26 mouse cellular contexts compared by ENCODE assay signal in genomic region chr13:115825191-115825590, GRCm38 (mm10).
A peak's percentile ranks its signal among the peaks of the same experiment; 100 is the strongest.
DNase-seq lines count a peak whose midpoint lies in the region; ATAC-seq and TF ChIP-seq lines count a peak whose summit lies in the region.
"Had no signal": no experiment of that assay in that cellular context is flagged by ENCODE, and none has a peak within 500 bp of the region (broad histone marks: within the 10 kb centered on the region; RNA-seq: fewer than 3 reads in every experiment).

No protein-coding gene starts in this region.

- ATAC-seq in kidney, postnatal 0 days (replicated peaks; ENCODE audit: low FRiP score, low read depth), result no peak
- no peak for ATAC-seq in liver, postnatal 0 days
- ATAC-seq: activated CD4-positive, CD25-positive, alpha-beta regulatory T cell, adult 4 months; CD4-positive, CD25-positive, alpha-beta regulatory T cell, adult 4 months; forebrain, embryonic 13.5 days; forebrain, postnatal 0 days; hindbrain, postnatal 0 days; intestine, embryonic 15.5 days; Patski had no signal

- TF ChIP-seq CTCF in kidney, postnatal 0 days (IDR thresholded peaks at IDR 0.05; ENCODE audit: low read depth), result no peak
- no peak for TF ChIP-seq CTCF in kidney, adult 2 months (conservative IDR thresholded peaks at IDR 0.05; ENCODE audit: insufficient read depth, insufficient read length, low read depth, low read length)
- no peak for TF ChIP-seq CTCF in liver, postnatal 0 days (IDR thresholded peaks at IDR 0.05; ENCODE audit: low read depth)

- no peaks in the 10 kb centered on the region for H3K4me1 ChIP-seq in kidney, postnatal 0 days (replicated peaks; ENCODE audit: insufficient read depth, low read length)
- no peaks in the 10 kb centered on the region for H3K4me1 ChIP-seq in kidney, adult 2 months (ENCODE audit: control insufficient read depth, insufficient read depth, low read length)
- no peaks in the 10 kb centered on the region for H3K4me1 ChIP-seq in liver, postnatal 0 days (ENCODE audit: insufficient read depth)
- H3K4me1 ChIP-seq: forebrain, embryonic 13.5 days; heart, embryonic 10.5 days; hindbrain, embryonic 13.5 days; intestine, embryonic 15.5 days had no signal

- H3K36me3 ChIP-seq in kidney, postnatal 0 days (ENCODE audit: insufficient read depth, low read length), result no peaks in the 10 kb centered on the region
- H3K36me3 ChIP-seq in kidney, adult 2 months (ENCODE audit: control insufficient read depth, insufficient read depth, low read length), result no peaks in the 10 kb centered on the region
- H3K36me3 ChIP-seq in liver, postnatal 0 days (replicated peaks; ENCODE audit: insufficient read depth, low read length), result no peaks in the 10 kb centered on the region
- H3K36me3 ChIP-seq: G1E; heart, embryonic 10.5 days; hindbrain, embryonic 13.5 days; intestine, embryonic 15.5 days had no signal

- TF ChIP-seq EP300 in liver, postnatal 0 days (IDR thresholded peaks at IDR 0.05; ENCODE audit: low read depth), result no peak

- no peak overlapping the region for H3K4me3 ChIP-seq in kidney, postnatal 0 days (replicated peaks; ENCODE audit: low read depth, low read length)
- H3K4me3 ChIP-seq in kidney, adult 2 months (ENCODE audit: insufficient read depth, low read depth, low read length), result no peak overlapping the region
- H3K4me3 ChIP-seq in liver, postnatal 0 days (ENCODE audit: low read depth, low read length), result no peak overlapping the region
- H3K4me3 ChIP-seq: forebrain, embryonic 13.5 days; heart, embryonic 10.5 days; hindbrain, embryonic 13.5 days; intestine, embryonic 15.5 days had no signal

- H3K27me3 ChIP-seq in kidney, postnatal 0 days (ENCODE audit: insufficient read depth, low read length), result no peaks in the 10 kb centered on the region
- no peaks in the 10 kb centered on the region for H3K27me3 ChIP-seq in kidney, adult 2 months (replicated peaks; ENCODE audit: control insufficient read depth, insufficient read depth, low read length)
- no peaks in the 10 kb centered on the region for H3K27me3 ChIP-seq in liver, postnatal 0 days (ENCODE audit: insufficient read depth, low read length)
- H3K27me3 ChIP-seq: forebrain, embryonic 13.5 days; hindbrain, embryonic 13.5 days; intestine, embryonic 15.5 days; Patski had no signal

- WGBS in kidney, postnatal 0 days, result 38% methylated on average over 6 of the region's 6 CpGs
- 45% methylated on average over 6 of the region's 6 CpGs for WGBS in kidney, adult 2 months
- WGBS in liver, postnatal 0 days (ENCODE audit: insufficient replicate concordance), result 69% methylated on average over 6 of the region's 6 CpGs

- H3K9me3 ChIP-seq in kidney, postnatal 0 days (replicated peaks; ENCODE audit: low read length), result no peaks in the 10 kb centered on the region
- no peaks in the 10 kb centered on the region for H3K9me3 ChIP-seq in liver, postnatal 0 days (ENCODE audit: low read length)
- H3K9me3 ChIP-seq: forebrain, embryonic 13.5 days; G1E; heart, embryonic 10.5 days; hindbrain, embryonic 13.5 days; intestine, embryonic 15.5 days had no signal

- DNase-seq in kidney, postnatal 0 days (ENCODE audit: low spot score), result peak; percentile 4
- DNase-seq in kidney, adult 2 months, result no peak
- peak; percentile 80 for DNase-seq in MN1 (ENCODE audit: low spot score)
- peak; percentile 5 for DNase-seq in adipocyte (ENCODE audit: low spot score)
- peak; percentile 6 for DNase-seq in mesoderm, embryonic 11.5 days (ENCODE audit: low read depth, low spot score)
- no peak for DNase-seq in cerebellum, postnatal 4 days (ENCODE audit: low spot score in 2 of 2)
- DNase-seq in liver, postnatal 0 days, result no peak
- DNase-seq: adrenal gland, adult 2 months; adrenal gland, postnatal 25 days; B cell, adult 2 months; cerebellum, adult 8-10 months; cerebellum, postnatal 14 days; forebrain, postnatal 0 days; gastrocnemius, postnatal 36 days; heart, adult 18-20 months; heart, postnatal 10 days; kidney, adult 18-20 months had no signal

- H3K9ac ChIP-seq in kidney, postnatal 0 days (ENCODE audit: low read depth, low read length), result no peak overlapping the region
- no peak overlapping the region for H3K9ac ChIP-seq in liver, postnatal 0 days (replicated peaks)
- H3K9ac ChIP-seq: forebrain, embryonic 13.5 days; forebrain, postnatal 0 days; hindbrain, embryonic 13.5 days; intestine, embryonic 15.5 days had no signal

- H3K4me2 ChIP-seq in kidney, postnatal 0 days (ENCODE audit: low read length), result no peak overlapping the region
- H3K4me2 ChIP-seq in liver, postnatal 0 days (ENCODE audit: low read depth, low read length), result no peak overlapping the region
- H3K4me2 ChIP-seq: forebrain, embryonic 13.5 days; hindbrain, embryonic 13.5 days; intestine, embryonic 15.5 days had no signal

- TF ChIP-seq POLR2A in kidney, adult 2 months (IDR thresholded peaks at IDR 0.05; ENCODE audit: low read depth, low read length), result no peak

- no peak overlapping the region for H3K27ac ChIP-seq in kidney, postnatal 0 days
- H3K27ac ChIP-seq in kidney, adult 2 months (ENCODE audit: insufficient read depth, low read depth, low read length), result no peak overlapping the region
- no peak overlapping the region for H3K27ac ChIP-seq in liver, postnatal 0 days (ENCODE audit: low read depth)
- H3K27ac ChIP-seq: forebrain, embryonic 13.5 days; heart, embryonic 10.5 days; hindbrain, embryonic 13.5 days; hindbrain, postnatal 0 days; intestine, embryonic 15.5 days had no signal

Comparison
In these comparisons a context has a peak if more than half of its experiments do, and no peak if none do; other contexts are left out.
1. DNase-seq: peak in kidney, postnatal 0 days (single experiment), MN1 (single experiment), adipocyte (single experiment) and mesoderm, embryonic 11.5 days (single experiment); none in kidney, adult 2 months (single experiment), cerebellum, postnatal 4 days (0 of 2) and liver, postnatal 0 days (single experiment).